Mouse (Mus musculus) forebrain, embryonic 14.5 days (tissue): Measurements from ENCODE around the gene BC107364. TPM values are rescaled to one million over a fixed set of nuclear protein-coding genes. Genes with fewer than 3 reads are reported as not detected.
"Not testable (repeated sequence)": the region's sequence is repeated elsewhere in the genome, so short reads cannot be mapped to it uniquely, and the experiment has no call there.

Source experiments
- ATAC-seq: fragments of 200-750 bp; cut with Nextera tagmentation; 2 replicates; pipeline ENCODE4 v1.8.0; 2017; ENCODE audit warnings: mild to moderate bottlenecking, moderate library complexity
- DNase-seq: peaks from one replicate; pipeline ENCODE4 v3.0.0-alpha.2; 2015; ENCODE audit warnings: low spot score
- H3K27ac ChIP-seq: fragments of 300-500 bp; sonication (generic); 2 replicates; pipeline ENCODE4 v1.5.1; 2014; ENCODE audit warnings: low read depth, mild to moderate bottlenecking, control low read depth, low read length, moderate library complexity
- H3K27me3 ChIP-seq: fragments of 300-500 bp; sonication (generic); replicated peaks from 2 replicates; pipeline ENCODE4 v1.6.1; 2014; ENCODE audit warnings: low read length, control low read depth, mixed read lengths; ENCODE audit not compliant: control insufficient read depth, insufficient read depth
- H3K36me3 ChIP-seq: fragments of 300-500 bp; sonication (generic); 2 replicates; pipeline ENCODE4 v1.6.1; 2014; ENCODE audit warnings: low read length, control low read depth; ENCODE audit not compliant: control insufficient read depth, insufficient read depth
- H3K4me1 ChIP-seq: fragments of 300-500 bp; sonication (generic); 2 replicates; pipeline ENCODE4 v1.6.1; 2014; ENCODE audit warnings: antibody characterized with exemption, low read length, control low read depth; ENCODE audit not compliant: control insufficient read depth, insufficient read depth
- H3K4me2 ChIP-seq: fragments of 300-500 bp; sonication (generic); 2 replicates; pipeline ENCODE4 v1.6.1; 2014; ENCODE audit warnings: mild to moderate bottlenecking, control low read depth, low read length
- H3K4me3 ChIP-seq: fragments of 300-500 bp; sonication (generic); 2 replicates; pipeline ENCODE4 v1.5.1; 2014; ENCODE audit warnings: low read depth, low read length, control low read depth
- H3K9ac ChIP-seq: fragments of 300-500 bp; sonication (generic); 2 replicates; pipeline ENCODE4 v1.6.1; 2014; ENCODE audit warnings: mild to moderate bottlenecking, low read length, control low read depth, moderate library complexity
- H3K9me3 ChIP-seq: fragments of 300-500 bp; sonication (generic); replicated peaks from 2 replicates; pipeline ENCODE4 v1.6.1; 2016; ENCODE audit warnings: low read length, control low read depth, mixed read lengths; ENCODE audit not compliant: control insufficient read depth
- WGBS: fragments of 180-500 bp; shearing (Covaris S2); extraction: QIAGEN DNeasy Blood & Tissue Kit; methylation state at CpG from one replicate; pipeline ENCODE4 v1.1.7; 2014; 5-methylcytosine and 5-hydroxymethylcytosine counted together
- polyA plus RNA-seq: library from polyadenylated mRNA; unstranded; fragments of >200 nt; fragmentation: Nextera tagmentation; extraction: Ambion mirVana; gene quantifications from 2 replicates; pipeline ENCODE4 v1.2.1, GENCODE M21; 2014

Gene BC107364
- polyA plus RNA-seq, 1 experiment from 2014 or later: not detected

DNA sequence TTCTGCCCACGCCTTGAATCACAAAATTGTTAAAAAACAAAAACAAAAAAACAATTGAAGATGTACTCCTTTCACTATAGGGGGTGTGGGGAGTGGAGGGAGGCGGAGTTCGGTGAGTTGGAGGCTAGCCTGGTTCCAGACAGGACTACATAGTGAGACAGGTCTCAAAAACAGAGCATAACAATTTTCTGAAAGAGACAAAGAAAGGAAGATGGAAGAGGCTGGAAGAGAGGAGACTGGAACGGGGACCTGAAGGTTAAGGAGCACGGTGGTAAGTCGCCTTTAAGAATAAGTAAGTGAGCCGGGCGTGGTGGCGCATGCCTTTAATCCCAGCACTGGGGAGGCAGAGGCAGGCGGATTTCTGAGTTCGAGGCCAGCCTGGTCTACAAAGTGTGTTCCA, 47.1 kb downstream of the BC107364 start:
- Histone ChIP-seq H3K4me2 (no peak overlapping the region), H3K9ac (no peak overlapping the region), H3K27ac (no peak overlapping the region), H3K36me3 (no peaks in the 10 kb centered on the region), H3K27me3 (peaks cover 76% of the 10 kb centered on the region), H3K9me3 (no peaks in the 10 kb centered on the region), H3K4me3 (no peak overlapping the region), H3K4me1 (no peaks in the 10 kb centered on the region)
- 24% methylated on average over 10 of the region's 11 CpGs for WGBS
- DNase-seq (no peak), ATAC-seq (no peak)

DNA sequence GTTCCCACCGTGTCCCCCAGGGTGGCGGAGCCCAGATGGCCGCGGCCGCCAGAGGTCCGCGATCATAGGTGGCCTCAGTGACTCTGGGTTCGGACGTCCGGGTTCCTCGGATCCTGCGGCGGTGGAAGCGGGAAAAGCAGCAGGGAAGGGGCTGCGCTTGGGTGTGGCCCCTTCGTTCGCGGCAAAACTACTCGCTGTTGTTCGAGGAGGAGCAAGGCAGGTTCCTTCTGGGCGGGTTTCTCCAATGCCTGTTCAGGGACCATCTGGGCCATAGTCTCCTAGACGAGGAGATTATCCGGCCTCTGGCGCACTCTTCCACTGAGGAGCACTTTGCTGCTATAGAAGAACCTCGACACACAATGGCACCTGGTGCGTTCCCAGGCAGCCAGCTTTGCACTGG, 47.7 kb downstream of the BC107364 start:
- Histone ChIP-seq H3K36me3 (no peaks in the 10 kb centered on the region), H3K27ac (no peak overlapping the region), H3K9ac (no peak overlapping the region), H3K4me3 (no peak overlapping the region), H3K4me2 (peak overlapping the region; percentile 24), H3K9me3 (no peaks in the 10 kb centered on the region), H3K27me3 (peaks cover 76% of the 10 kb centered on the region), H3K4me1 (no peaks in the 10 kb centered on the region)
- ATAC-seq: no peak
- no peak for DNase-seq
- 2% methylated on average over 26 of the region's 26 CpGs for WGBS

DNA sequence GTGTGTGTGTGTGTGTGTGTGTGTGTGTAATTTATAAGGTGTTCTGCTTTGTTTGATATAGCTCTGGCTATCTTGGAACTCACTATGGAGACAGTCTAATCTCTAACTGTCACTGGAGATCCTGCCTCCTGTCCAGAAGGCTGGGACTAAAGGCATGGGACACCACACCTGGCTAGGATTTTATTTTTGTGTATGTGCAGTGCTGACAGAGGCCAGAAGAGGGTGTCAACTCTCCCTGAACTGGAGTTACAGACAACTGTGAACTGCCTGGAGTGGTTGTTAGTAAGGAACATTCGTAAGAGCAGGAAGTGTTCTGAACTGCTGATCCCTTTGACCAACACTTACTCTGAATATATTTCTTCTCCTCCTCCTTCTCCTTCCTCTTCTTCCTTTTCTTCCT, 49.1 kb downstream of the BC107364 start:
- Histone ChIP-seq H3K4me2 (no peak overlapping the region), H3K4me3 (no peak overlapping the region), H3K9ac (no peak overlapping the region), H3K36me3 (no peaks in the 10 kb centered on the region), H3K27ac (no peak overlapping the region), H3K4me1 (no peaks in the 10 kb centered on the region), H3K27me3 (peaks cover 79% of the 10 kb centered on the region), H3K9me3 (no peaks in the 10 kb centered on the region)
- WGBS: 23% methylated on average over 1 of the region's 1 CpGs
- ATAC-seq (no peak), DNase-seq (no peak)

DNA sequence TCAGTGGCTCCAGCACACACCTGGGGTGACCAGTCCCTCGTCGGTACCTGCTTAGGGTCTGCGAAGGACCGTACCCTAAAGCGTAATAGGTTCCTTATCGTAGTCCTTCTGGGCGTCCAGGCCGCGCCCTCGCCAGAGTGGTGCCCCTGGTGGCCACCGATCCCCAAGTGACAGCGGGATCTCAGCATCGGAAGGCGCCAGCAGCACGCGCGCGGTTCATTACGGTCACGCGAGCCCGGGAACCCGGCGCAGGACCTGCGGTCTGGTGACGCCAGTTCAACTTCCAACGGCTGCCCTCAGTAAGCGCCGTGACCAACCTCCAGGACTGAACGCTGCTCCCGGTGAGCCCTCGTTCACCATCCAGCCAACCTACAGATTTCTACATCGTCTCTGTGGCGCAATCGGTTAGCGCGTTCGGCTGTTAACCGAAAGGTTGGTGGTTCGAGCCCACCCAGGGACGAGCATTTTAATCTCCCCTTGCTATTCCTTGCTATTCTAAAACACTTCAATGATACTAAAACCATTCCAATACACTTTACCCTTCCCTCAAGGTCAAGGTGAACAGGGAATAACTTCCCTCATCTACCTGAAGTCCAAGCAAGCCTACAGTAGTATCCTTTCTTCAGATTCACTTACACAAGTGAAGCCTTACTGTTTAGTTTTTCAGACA, 50.1 kb downstream of the BC107364 start:
- Histone ChIP-seq H3K27ac (no peak overlapping the region), H3K9ac (no peak overlapping the region), H3K4me3 (peak overlapping the region; percentile 20), H3K4me2 (peak overlapping the region; percentile 34), H3K4me1 (no peaks in the 10 kb centered on the region), H3K27me3 (peaks cover 89% of the 10 kb centered on the region), H3K9me3 (no peaks in the 10 kb centered on the region), H3K36me3 (no peaks in the 10 kb centered on the region)
- under 1% methylated on average over 41 of the region's 41 CpGs for WGBS
- DNase-seq (peak; percentile 23), ATAC-seq (no peak)

DNA sequence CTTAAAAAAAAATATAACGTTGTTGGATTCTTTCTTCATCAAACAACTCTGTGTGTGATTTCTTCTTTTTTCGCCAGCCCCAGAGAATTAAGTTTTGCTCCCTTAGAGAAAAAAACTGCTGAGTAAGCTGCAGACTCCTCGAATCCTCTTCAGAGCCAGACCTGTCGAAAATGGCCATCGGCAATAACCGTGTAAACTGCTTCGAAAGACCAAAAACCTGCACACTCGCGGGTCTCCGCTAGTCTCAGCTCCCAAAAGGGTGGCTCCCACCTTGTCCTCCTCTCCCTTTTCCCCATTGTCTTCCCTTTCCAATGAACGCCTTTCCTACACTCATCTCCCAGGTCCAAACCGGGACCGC, 50.7 kb downstream of the BC107364 start:
- H3K9me3 ChIP-seq: no peaks in the 10 kb centered on the region
- ATAC-seq (no peak), DNase-seq (no peak)
- no peak overlapping the region for H3K9ac ChIP-seq
- H3K4me3 ChIP-seq: peak overlapping the region; percentile 20
- H3K27ac ChIP-seq: no peak overlapping the region
- no peaks in the 10 kb centered on the region for H3K36me3 ChIP-seq
- no peaks in the 10 kb centered on the region for H3K4me1 ChIP-seq
- peaks cover 90% of the 10 kb centered on the region for H3K27me3 ChIP-seq
- WGBS: 3% methylated on average over 13 of the region's 13 CpGs
- peak overlapping the region; percentile 34 for H3K4me2 ChIP-seq

DNA sequence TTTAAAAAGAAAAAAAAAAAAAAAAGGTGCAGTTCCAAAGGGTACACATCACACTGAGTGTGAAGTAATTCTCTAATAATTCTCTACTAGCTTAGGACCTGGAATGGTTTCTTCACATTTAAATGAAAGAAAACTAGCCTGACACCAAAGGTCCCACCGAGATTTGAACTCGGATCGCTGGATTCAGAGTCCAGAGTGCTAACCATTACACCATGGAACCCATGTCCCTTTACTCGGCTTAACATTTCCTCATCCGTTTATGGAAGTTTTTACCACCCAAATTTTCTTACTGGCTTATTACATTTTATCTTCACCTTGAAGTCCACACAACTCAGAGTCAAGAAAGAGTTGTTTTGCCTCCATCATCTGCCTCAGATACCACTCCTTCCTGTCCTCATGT, 53.2 kb downstream of the BC107364 start:
- WGBS: 2% methylated on average over 5 of the region's 5 CpGs
- no peaks in the 10 kb centered on the region for H3K9me3 ChIP-seq
- no peaks in the 10 kb centered on the region for H3K36me3 ChIP-seq
- DNase-seq: no peak
- H3K27ac ChIP-seq: no peak overlapping the region
- no peaks in the 10 kb centered on the region for H3K4me1 ChIP-seq
- no peak overlapping the region for H3K4me3 ChIP-seq
- no peak overlapping the region for H3K4me2 ChIP-seq
- no peak for ATAC-seq
- peaks cover 85% of the 10 kb centered on the region for H3K27me3 ChIP-seq
- H3K9ac ChIP-seq: no peak overlapping the region

DNA sequence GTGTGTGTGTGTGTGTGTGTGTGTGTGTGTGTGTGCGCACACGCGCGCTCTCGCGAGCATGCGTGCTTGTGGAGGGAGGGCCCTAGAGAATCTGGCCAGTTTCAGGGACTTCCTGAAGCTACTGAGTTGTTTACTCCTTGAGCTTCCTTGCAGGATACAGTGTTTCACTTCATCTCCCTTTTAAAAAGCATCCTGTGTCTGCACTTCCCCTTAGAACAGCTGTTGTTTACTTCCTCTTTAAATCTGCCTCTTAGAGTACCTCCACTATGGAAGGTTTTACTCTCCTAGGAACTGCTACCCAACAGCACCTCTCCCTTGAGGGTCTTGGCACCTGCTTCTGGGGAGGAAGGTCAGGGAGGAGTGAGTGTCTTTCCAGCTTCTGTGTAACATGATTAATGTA, 55.2 kb downstream of the BC107364 start:
- Histone ChIP-seq H3K4me2 (no peak overlapping the region), H3K36me3 (no peaks in the 10 kb centered on the region), H3K4me1 (no peaks in the 10 kb centered on the region), H3K27me3 (peaks cover 74% of the 10 kb centered on the region), H3K9me3 (no peaks in the 10 kb centered on the region), H3K27ac (no peak overlapping the region), H3K9ac (no peak overlapping the region), H3K4me3 (no peak overlapping the region)
- DNase-seq (no peak), ATAC-seq (no peak)
- WGBS: 94% methylated on average over 7 of the region's 7 CpGs

DNA sequence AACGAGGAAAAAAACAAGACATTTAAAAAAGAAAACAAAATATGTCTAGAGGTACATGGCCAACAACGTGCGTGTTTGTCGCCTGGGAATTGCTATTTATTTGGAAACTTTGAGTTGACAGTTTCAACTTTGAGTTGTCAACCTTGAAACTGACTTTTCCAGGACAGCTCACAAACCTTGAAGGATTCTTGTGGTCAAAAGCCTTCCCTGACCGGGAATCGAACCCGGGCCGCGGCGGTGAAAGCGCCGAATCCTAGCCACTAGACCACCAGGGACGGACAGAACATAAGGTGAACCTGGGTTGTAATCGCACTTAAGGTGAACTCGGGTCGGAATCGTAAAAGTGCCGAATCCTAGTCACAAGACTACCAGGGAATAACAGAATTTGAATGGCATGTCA, 64.9 kb downstream of the BC107364 start:
- ATAC-seq: not testable (repeated sequence)
- WGBS: no CpG with 5 or more reads among the region's 18 CpGs

More for the DNA sequence above, 64.9 kb downstream of the BC107364 start:
- H3K4me2 ChIP-seq, H3K9ac ChIP-seq, H3K4me3 ChIP-seq, H3K4me1 ChIP-seq, H3K27ac ChIP-seq, H3K36me3 ChIP-seq, DNase-seq, H3K9me3 ChIP-seq: not testable (repeated sequence)
- peaks cover 22% of the 10 kb centered on the region; the same call in 1 of the 2 replicates for H3K27me3 ChIP-seq
